Mouse (Mus musculus) gastrocnemius, postnatal 14 days (tissue): ENCODE data around the gene Serf2. TPM values are rescaled to one million over a fixed set of nuclear protein-coding genes. Genes with fewer than 3 reads are reported as not detected.
"Not testable (repeated sequence)": the region's sequence is repeated elsewhere in the genome, so short reads cannot be mapped to it uniquely, and the experiment has no call there.

Experiments used
- DNase-seq: peaks from one replicate; pipeline ENCODE4 v3.0.0; 2021; ENCODE audit warnings: mixed read lengths
- intact Hi-C: fragments of 180-260 bp; cut with DNase I; formaldehyde crosslinking; loops from one replicate; pipeline ENCODE4 v1.15.1; 2025; ENCODE audit warnings: low total_unique reads
- microRNA-seq, 2 experiments: library from miRNA; unstranded; fragments of <30 nt; microRNA quantifications; one replicate each; pipeline ENCODE4 v1.2.0; 2021
- total RNA-seq, 2 experiments: library from RNA; stranded (reverse); gene quantifications; 2 replicates each; pipeline ENCODE4 v1.2.3; 2021

Gene Serf2
- total RNA-seq, 2 experiments from 2014 or later, result 363 to 364 TPM

- DNase-seq, result peak; percentile 7
- intact Hi-C loops, result no loop called here
Observed at GRCm38 (mm10) chr2:121480498-121480897, 31.5 kb downstream of the Serf2 start.

DNA sequence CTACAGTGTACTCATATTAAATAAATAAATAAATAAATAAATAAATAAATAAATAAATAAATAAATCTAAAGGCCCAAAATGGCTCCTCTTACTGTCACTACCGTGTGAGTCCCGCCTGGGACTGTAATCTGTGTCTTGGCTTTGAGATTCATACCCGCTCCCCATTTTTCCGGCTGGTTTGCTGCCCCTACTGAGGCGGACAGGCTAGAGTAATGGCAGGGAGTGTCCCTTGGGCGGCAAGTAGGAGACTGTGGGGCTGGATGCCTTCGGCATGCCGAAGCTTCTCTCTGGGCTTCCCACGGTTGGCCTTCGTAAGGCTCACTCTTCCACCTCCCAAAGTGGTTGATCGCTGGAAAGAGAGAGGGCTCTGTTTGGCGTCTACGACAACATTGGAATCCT, 31.9 kb downstream of the Serf2 start:
- intact Hi-C loops, DNase-seq: not testable (repeated sequence)

DNA sequence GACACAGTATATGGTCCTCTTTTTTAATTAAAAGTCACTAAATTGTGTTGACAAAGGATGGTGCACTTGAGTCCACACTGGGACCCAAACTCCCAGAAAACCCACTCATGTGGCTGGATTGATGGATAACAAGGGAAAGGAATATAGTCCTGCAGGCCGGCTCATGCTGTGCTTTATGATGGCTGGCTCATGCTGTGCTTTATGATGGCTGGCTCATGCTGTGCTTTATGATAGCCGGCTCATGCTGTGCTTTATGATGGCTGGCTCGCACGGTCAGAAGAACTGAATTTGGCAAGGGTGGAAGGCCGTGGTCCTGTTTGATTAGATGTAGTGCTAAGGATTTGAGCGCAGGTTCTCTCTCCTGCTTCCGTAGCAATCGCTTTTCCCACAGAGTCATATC, 34.6 kb downstream of the Serf2 start:
- DNase-seq, result no peak
- intact Hi-C loops, result no loop called here

DNA sequence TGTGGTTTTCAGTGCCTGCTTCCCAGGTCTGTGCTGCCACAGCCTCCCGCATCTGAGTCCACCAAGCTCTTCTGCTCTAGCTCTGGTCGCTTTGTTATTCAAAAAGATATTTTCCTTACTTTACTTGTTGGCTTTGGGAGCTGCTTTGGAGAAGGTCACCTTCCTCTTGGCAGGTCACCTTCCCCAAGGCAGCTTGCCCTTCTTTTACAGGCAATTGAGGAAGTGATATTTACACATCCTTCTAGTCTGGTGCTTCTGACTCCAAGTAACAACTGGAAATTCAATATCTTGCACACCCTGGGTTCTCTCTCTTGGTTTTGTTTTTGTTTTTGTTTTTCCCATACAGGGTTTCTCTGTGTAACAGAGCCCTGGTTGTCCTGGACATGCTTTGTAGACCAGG, 35.4 kb downstream of the Serf2 start:
- intact Hi-C loops, DNase-seq: not testable (repeated sequence)

GRCm38 (mm10) chr2:121501550-121501949, 52.6 kb downstream of the Serf2 start:
- DNase-seq, intact Hi-C loops: not testable (repeated sequence)

DNA sequence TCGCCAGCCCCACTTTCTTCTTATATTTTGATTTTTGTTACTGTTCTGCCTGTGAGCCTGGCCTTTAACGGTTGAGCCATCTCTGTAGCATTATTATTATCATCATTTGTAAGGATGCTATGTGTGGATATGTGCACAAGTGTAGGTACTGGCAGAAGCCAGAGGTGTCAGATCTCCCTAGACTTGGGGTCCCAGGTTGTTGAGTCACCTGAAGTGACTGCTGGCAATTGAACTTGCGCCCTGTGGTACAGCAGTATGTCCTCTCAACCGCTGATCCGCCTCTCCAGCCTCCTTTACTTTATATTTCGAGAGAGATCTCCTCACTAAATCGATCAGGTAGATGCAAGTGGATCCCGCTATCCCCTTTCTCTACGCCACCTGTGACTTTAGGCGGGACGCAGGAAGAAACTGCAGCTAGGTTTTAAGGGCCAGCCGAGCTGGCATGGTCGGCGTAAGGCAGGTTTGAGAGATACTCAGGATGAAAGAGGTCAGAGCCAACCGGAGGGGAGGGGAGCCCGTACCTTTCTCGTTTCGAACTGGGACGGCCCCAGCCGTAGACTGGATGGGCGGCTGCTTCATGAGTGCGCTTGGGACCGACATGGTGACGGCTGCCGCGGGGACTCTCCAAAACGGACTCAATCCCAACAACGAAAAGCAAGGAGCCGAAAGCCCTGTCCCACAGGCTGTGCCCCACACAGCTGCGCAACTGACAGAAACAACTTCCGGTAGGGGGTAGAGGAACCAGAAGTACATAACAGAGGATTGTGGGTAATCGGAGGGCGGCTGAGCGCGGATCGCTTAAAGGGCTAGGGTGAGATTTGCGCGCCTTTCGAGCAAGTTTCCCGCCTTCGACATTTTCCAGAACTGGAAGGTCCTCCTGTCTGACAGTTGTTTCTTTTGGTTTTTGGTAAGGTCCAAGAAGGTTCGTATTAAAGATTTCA, 57.2 kb downstream of the Serf2 start, which contains the start of the genes Mfap1a and Wdr76:
Mfap1a (minus strand) TSS at position 724 of the 941 bp plus-strand sequence.
Wdr76 (plus strand) TSS at position 782 of the 941 bp plus-strand sequence.
- DNase-seq, result peak; percentile 80
- intact Hi-C loops, result not testable (repeated sequence)

- DNase-seq, result no peak
- intact Hi-C loops, result no loop called here
Observed at GRCm38 (mm10) chr2:121507173-121507950, 58.4 kb downstream of the Serf2 start.

Small RNAs within 50 kb of the gene (microRNA-seq; reads per million reads assigned to microRNA genes)
- 0 reads per million in 2 experiments for gene Gm22953

Other genes with a start within 250 kb of the Serf2 start
- 10 to 100 TPM; 12.1 to 17.3 TPM for gene Trp53bp1, start 177.8 kb upstream of the Serf2 start, total RNA-seq
- 1 to 10 TPM; 7.5 to 9.3 TPM for gene Map1a, start 159.6 kb upstream of the Serf2 start, total RNA-seq
- 10 to 100 TPM; 30.8 to 34.8 TPM for gene Ppip5k1, start 93.8 kb upstream of the Serf2 start, total RNA-seq
- under 1 TPM in 1 of 2 experiments, not detected in 1; 0.44 TPM for gene Ckmt1, start 91.5 kb upstream of the Serf2 start, total RNA-seq
- gene Strc, start 62.0 kb upstream of the Serf2 start, total RNA-seq, result not detected
- 10 to 100 TPM; 64.0 to 86.2 TPM for gene Pdia3, start 35.4 kb upstream of the Serf2 start, total RNA-seq
- gene Catsper2, start 35.4 kb upstream of the Serf2 start, total RNA-seq, result 1 to 10 TPM; 2.1 to 2.4 TPM
- not detected for gene Ell3, start 4.9 kb upstream of the Serf2 start, total RNA-seq
- gene Hypk, start 4.1 kb downstream of the Serf2 start, total RNA-seq, result 10 to 100 TPM; 15.2 to 22.0 TPM
- not detected for gene Serinc4, start 7.6 kb downstream of the Serf2 start, total RNA-seq
- 10 to 100 TPM; 21.5 to 23.0 TPM for gene Mfap1b, start 24.9 kb downstream of the Serf2 start, total RNA-seq
- 10 to 100 TPM; 14.5 to 15.4 TPM for gene Mfap1a, start 57.5 kb downstream of the Serf2 start, total RNA-seq
- 1 to 10 TPM; 1.8 to 2.0 TPM for gene Wdr76, start 57.5 kb downstream of the Serf2 start, total RNA-seq